ENCODE assay signal across 10 mouse cellular contexts in the genomic region with DNA sequence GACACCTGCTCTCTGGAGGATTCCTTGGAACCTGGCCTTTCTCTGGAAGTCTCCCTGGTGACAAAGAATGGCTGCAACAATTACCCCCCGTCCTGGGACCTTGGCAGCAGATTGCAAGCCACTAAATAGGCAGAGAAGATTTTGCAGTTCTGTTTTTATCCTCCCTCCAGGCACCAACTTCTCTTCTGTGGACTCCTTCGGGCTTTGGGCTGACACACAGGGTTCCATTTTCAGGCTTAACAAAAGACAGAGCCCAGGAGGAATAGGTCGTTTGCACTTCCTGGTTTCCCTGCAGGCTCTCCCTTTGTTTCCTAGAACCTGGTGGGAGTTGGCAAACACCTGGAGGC. TPM values are rescaled to one million over a fixed set of nuclear protein-coding genes. Genes with fewer than 3 reads are reported as not detected.
DNase-seq lines count a peak whose midpoint lies in the region; ATAC-seq and TF ChIP-seq lines count a peak whose summit lies in the region.
"Had no signal": no experiment of that assay in that cellular context is flagged by ENCODE, and none has a peak within 500 bp of the region (broad histone marks: within the 10 kb centered on the region; RNA-seq: fewer than 3 reads in every experiment).

No protein-coding gene starts in this region.

- intact Hi-C loops in heart, adult 2 months (cut with DNase I) = no loop called here
- intact Hi-C loops in heart, postnatal 14 days (cut with DNase I) = no loop called here

- H3K4me2 ChIP-seq in embryonic facial prominence, embryonic 13.5 days = peak overlapping the region; percentile 57
- H3K4me2 ChIP-seq in hindbrain, embryonic 12.5 days (replicated peaks) = peak overlapping the region; percentile 40
- peak overlapping the region; percentile 47 for H3K4me2 ChIP-seq in midbrain, embryonic 14.5 days (ENCODE audit: low read length)

- no peaks in the 10 kb centered on the region for H3K27me3 ChIP-seq in heart, adult 2 months (ENCODE audit: control insufficient read depth, insufficient read depth, low read length)
- no peaks in the 10 kb centered on the region for H3K27me3 ChIP-seq in embryonic facial prominence, embryonic 13.5 days
- no peaks in the 10 kb centered on the region for H3K27me3 ChIP-seq in hindbrain, embryonic 12.5 days
- no peaks in the 10 kb centered on the region for H3K27me3 ChIP-seq in midbrain, embryonic 14.5 days (ENCODE audit: control insufficient read depth, insufficient read depth, low read length)

- H3K9ac ChIP-seq in heart, adult 2 months (ENCODE audit: low read depth, low read length) = peak overlapping the region; percentile 28; the same call in 1 of the 2 replicates
- peak overlapping the region; percentile 52 for H3K9ac ChIP-seq in embryonic facial prominence, embryonic 13.5 days
- peak overlapping the region; percentile 14; the same call in 1 of the 2 replicates for H3K9ac ChIP-seq in hindbrain, embryonic 12.5 days
- H3K9ac ChIP-seq in midbrain, embryonic 14.5 days (replicated peaks; ENCODE audit: low read length) = no peak overlapping the region

- no peak for ATAC-seq in embryonic facial prominence, embryonic 13.5 days (ENCODE audit: insufficient number of reproducible peaks, insufficient read depth, low FRiP score, low TSS enrichment, low read depth)
- peak; percentile 29; the same call in 1 of the 2 replicates for ATAC-seq in hindbrain, embryonic 12.5 days (ENCODE audit: low FRiP score)
- peak; percentile 61; the same call in 1 of the 2 replicates for ATAC-seq in midbrain, embryonic 14.5 days (ENCODE audit: low FRiP score, low TSS enrichment)

- TF ChIP-seq CTCF in heart, adult 2 months (IDR thresholded peaks at IDR 0.05) = no peak

- no peaks in the 10 kb centered on the region for H3K9me3 ChIP-seq in embryonic facial prominence, embryonic 13.5 days
- no peaks in the 10 kb centered on the region for H3K9me3 ChIP-seq in hindbrain, embryonic 12.5 days (replicated peaks)
- no peaks in the 10 kb centered on the region for H3K9me3 ChIP-seq in midbrain, embryonic 14.5 days (ENCODE audit: control insufficient read depth, low read length)

- no peak for DNase-seq in heart, adult 2 months
- DNase-seq in heart, postnatal 14 days = no peak
- DNase-seq in midbrain, embryonic 14.5 days = peak; percentile 51
- DNase-seq in adipocyte (ENCODE audit: low spot score) = no peak
- DNase-seq in left cerebral cortex, adult 8-10 months (ENCODE audit: low spot score in 2 of 2) = no peak
- DNase-seq in T-cell, adult 2 months (ENCODE audit: low spot score) = no peak
- DNase-seq: adrenal gland, adult 2 months; lung, adult 18-20 months had no signal

- H3K27ac ChIP-seq in heart, adult 2 months = peak overlapping the region; percentile 20; the same call in 1 of the 2 replicates
- H3K27ac ChIP-seq in embryonic facial prominence, embryonic 13.5 days = peak overlapping the region; percentile 39
- peak overlapping the region; percentile 26; the same call in 1 of the 2 replicates for H3K27ac ChIP-seq in hindbrain, embryonic 12.5 days
- peak overlapping the region; percentile 63 for H3K27ac ChIP-seq in midbrain, embryonic 14.5 days (replicated peaks; ENCODE audit: low read depth, low read length)

- WGBS in heart, adult 2 months = 8% methylated on average over 3 of the region's 3 CpGs
- 6% methylated on average over 3 of the region's 3 CpGs for WGBS in embryonic facial prominence, embryonic 13.5 days
- 5% methylated on average over 3 of the region's 3 CpGs for WGBS in hindbrain, embryonic 12.5 days
- 2% methylated on average over 3 of the region's 3 CpGs for WGBS in midbrain, embryonic 14.5 days

- H3K4me1 ChIP-seq in heart, adult 2 months (ENCODE audit: control insufficient read depth, insufficient read depth, low read length) = no peaks in the 10 kb centered on the region; the same call in 1 of the 2 replicates
- peaks cover 10% of the 10 kb centered on the region for H3K4me1 ChIP-seq in embryonic facial prominence, embryonic 13.5 days
- peaks cover 7% of the 10 kb centered on the region for H3K4me1 ChIP-seq in hindbrain, embryonic 12.5 days
- peaks cover 11% of the 10 kb centered on the region for H3K4me1 ChIP-seq in midbrain, embryonic 14.5 days (ENCODE audit: control insufficient read depth, insufficient read depth, low read length)

- no peak for TF ChIP-seq POLR2A in heart, adult 2 months (IDR thresholded peaks at IDR 0.05; ENCODE audit: insufficient read depth, low read depth, low read length)

- H3K79me2 ChIP-seq in heart, adult 2 months (replicated peaks; ENCODE audit: control insufficient read depth, insufficient read depth, low read length) = no peaks in the 10 kb centered on the region

- no peaks in the 10 kb centered on the region for H3K36me3 ChIP-seq in heart, adult 2 months (ENCODE audit: control insufficient read depth, insufficient read depth, low read length)
- no peaks in the 10 kb centered on the region for H3K36me3 ChIP-seq in embryonic facial prominence, embryonic 13.5 days
- H3K36me3 ChIP-seq in hindbrain, embryonic 12.5 days = no peaks in the 10 kb centered on the region
- no peaks in the 10 kb centered on the region for H3K36me3 ChIP-seq in midbrain, embryonic 14.5 days (ENCODE audit: control insufficient read depth, insufficient read depth, low read length)

- H3K4me3 ChIP-seq in heart, adult 2 months = peak overlapping the region; percentile 30
- H3K4me3 ChIP-seq in embryonic facial prominence, embryonic 13.5 days = peak overlapping the region; percentile 27
- no peak overlapping the region for H3K4me3 ChIP-seq in hindbrain, embryonic 12.5 days
- H3K4me3 ChIP-seq in midbrain, embryonic 14.5 days (replicated peaks; ENCODE audit: low read depth, low read length) = peak overlapping the region; percentile 14; the same call in 1 of the 2 replicates

- no peak for TF ChIP-seq EP300 in heart, adult 2 months (IDR thresholded peaks at IDR 0.05; ENCODE audit: insufficient read depth, low read depth, low read length)

RNA-seq across cellular contexts. Expression of a gene that starts 7.9 kb away (rescaled TPM):
- total RNA-seq in heart, adult 2 months (2021) = 10 to 100 TPM; 23.9 to 26.8 TPM
- polyA plus RNA-seq in heart, adult 2 months (2012; rRNA removed) = 9.6 and 17.8 TPM in 2 replicates
- total RNA-seq in heart, postnatal 14 days (2021) = 10 to 100 TPM; 33.4 to 35.3 TPM
- polyA plus RNA-seq in embryonic facial prominence, embryonic 13.5 days (2015; fragmentation: Nextera tagmentation; extraction: Ambion mirVana) = 54.6 and 57.6 TPM in 2 replicates
- polyA plus RNA-seq in hindbrain, embryonic 12.5 days (2016; fragmentation: Nextera tagmentation; extraction: Ambion mirVana) = 78.7 and 82.6 TPM in 2 replicates
- polyA plus RNA-seq in midbrain, embryonic 14.5 days (2014; fragmentation: Nextera tagmentation; extraction: Ambion mirVana) = 63.0 and 66.5 TPM in 2 replicates
- total RNA-seq in left cerebral cortex, adult 8-10 months (2022) = 10 to 100 TPM; 64.3 to 70.7 (median 68.0) TPM
